Mouse (Mus musculus): Measurements from ENCODE around the gene Plod1. TPM values are rescaled to one million over a fixed set of nuclear protein-coding genes. Genes with fewer than 3 reads are reported as not detected.

Plod1 gene
- total and polyA plus RNA-seq, 3 experiments = 7.2 to 20.8 TPM; not detected in 1

GRCm38 (mm10) chr4:147881792-147882191 is 54.8 kb downstream of the Plod1 start:
- Histone ChIP-seq H3K79me2 (ENCODE audit: control insufficient read depth, insufficient read depth, low read length, poor library complexity) (no peaks in the 10 kb centered on the region), H3K36me3 (ENCODE audit: control insufficient read depth in 1 of 2, insufficient read depth in 2 of 2, low read length in 2 of 2) (peaks cover 0 to 12% of the 10 kb centered on the region in 2 experiments; a peak in 2 of 4 replicates)

GRCm38 (mm10) chr4:147879865-147880264 is 56.7 kb downstream of the Plod1 start:
- Histone ChIP-seq H3K4me3 (ENCODE audit: control insufficient read depth in 1 of 2, insufficient read depth in 1 of 2, low read depth in 2 of 2, low read length in 2 of 2) (no peak overlapping the region), H3K27ac (ENCODE audit: control insufficient read depth, low read depth, low read length) (no peak overlapping the region), H3K9ac (ENCODE audit: control insufficient read depth, low read depth, low read length, poor library complexity, severe bottlenecking) (no peak overlapping the region), H3K9me3 (replicated peaks; ENCODE audit: insufficient read depth, low read length) (no peaks in the 10 kb centered on the region), H3K79me2 (ENCODE audit: control insufficient read depth, insufficient read depth, low read length, poor library complexity) (no peaks in the 10 kb centered on the region), H3K36me3 (ENCODE audit: control insufficient read depth in 1 of 2, insufficient read depth in 2 of 2, low read length in 2 of 2) (peaks cover 10 to 14% of the 10 kb centered on the region in 2 experiments), H3K4me1 (ENCODE audit: control insufficient read depth in 1 of 2, insufficient read depth in 2 of 2, low read length in 2 of 2) (peaks cover 9 to 16% of the 10 kb centered on the region in 2 experiments), H3K27me3 (ENCODE audit: control insufficient read depth in 1 of 2, insufficient read depth in 2 of 2, low read length in 2 of 2) (no peaks in the 10 kb centered on the region)
- TF ChIP-seq MEF2A (IDR thresholded peaks at IDR 0.05; ENCODE audit: extremely low read depth, insufficient replicate concordance, low read depth, low read length, poor library complexity, severe bottlenecking) (no peak), ETS1 (IDR thresholded peaks at IDR 0.05; ENCODE audit: low read depth, low read length) (no peak), SMC3 (IDR thresholded peaks at IDR 0.05; ENCODE audit: low read depth, low read length) (no peak), CTCF (IDR thresholded peaks at IDR 0.05 in 2 of 3, conservative IDR thresholded peaks at IDR 0.05 in 1 of 3; ENCODE audit: control insufficient read depth in 1 of 3, insufficient read depth in 1 of 3, low read depth in 2 of 3, low read length in 3 of 3, poor library complexity in 1 of 3, severe bottlenecking in 1 of 3) (no peak), MAFK (IDR thresholded peaks at IDR 0.05; ENCODE audit: borderline replicate concordance, low read depth, low read length) (no peak), ZKSCAN1 (IDR thresholded peaks at IDR 0.05; ENCODE audit: low read depth, low read length) (no peak), JUND (IDR thresholded peaks at IDR 0.05; ENCODE audit: low read depth, low read length) (no peak), RAD21 (IDR thresholded peaks at IDR 0.05; ENCODE audit: low read depth, low read length) (no peak)
- no peak for DNase-seq (ENCODE audit: low read depth, low spot score)

More at GRCm38 (mm10) chr4:147881792-147882191, 54.8 kb downstream of the Plod1 start:
- Histone ChIP-seq H3K9me3 (replicated peaks; ENCODE audit: insufficient read depth, low read length) (no peaks in the 10 kb centered on the region), H3K4me3 (ENCODE audit: control insufficient read depth in 1 of 2, insufficient read depth in 1 of 2, low read depth in 2 of 2, low read length in 2 of 2) (no peak overlapping the region), H3K9ac (ENCODE audit: control insufficient read depth, low read depth, low read length, poor library complexity, severe bottlenecking) (no peak overlapping the region), H3K4me1 (ENCODE audit: control insufficient read depth in 1 of 2, insufficient read depth in 2 of 2, low read length in 2 of 2) (no peaks in the 10 kb centered on the region), H3K27ac (ENCODE audit: control insufficient read depth, low read depth, low read length) (no peak overlapping the region), H3K27me3 (ENCODE audit: control insufficient read depth in 1 of 2, insufficient read depth in 2 of 2, low read length in 2 of 2) (no peaks in the 10 kb centered on the region)
- TF ChIP-seq MYC (IDR thresholded peaks at IDR 0.05; ENCODE audit: low read depth, low read length) (no peak), MYB (IDR thresholded peaks at IDR 0.05; ENCODE audit: low read depth, low read length) (no peak), POLR2AphosphoS5 (IDR thresholded peaks at IDR 0.05; ENCODE audit: borderline replicate concordance, low read depth, low read length) (no peak), CHD2 (IDR thresholded peaks at IDR 0.05; ENCODE audit: low read length) (no peak), RCOR1 (IDR thresholded peaks at IDR 0.05; ENCODE audit: low read depth, low read length) (no peak)
- DNase-seq (ENCODE audit: low read depth, low spot score) = no peak

GRCm38 (mm10) chr4:147879456-147879855 is 57.1 kb downstream of the Plod1 start:
- TF ChIP-seq CTCF (IDR thresholded peaks at IDR 0.05 in 2 of 3, conservative IDR thresholded peaks at IDR 0.05 in 1 of 3; ENCODE audit: control insufficient read depth in 1 of 3, insufficient read depth in 1 of 3, low read depth in 2 of 3, low read length in 3 of 3, poor library complexity in 1 of 3, severe bottlenecking in 1 of 3) (peak; percentile 21 to 48 (median 39); a peak in 4 of 6 replicates), SMC3 (IDR thresholded peaks at IDR 0.05; ENCODE audit: low read depth, low read length) (no peak)
- no peak overlapping the region for H3K4me3 ChIP-seq (ENCODE audit: control insufficient read depth in 1 of 2, insufficient read depth in 1 of 2, low read depth in 2 of 2, low read length in 2 of 2)
- no peaks in the 10 kb centered on the region for H3K9me3 ChIP-seq (replicated peaks; ENCODE audit: insufficient read depth, low read length)
- no peaks in the 10 kb centered on the region for H3K27me3 ChIP-seq (ENCODE audit: control insufficient read depth in 1 of 2, insufficient read depth in 2 of 2, low read length in 2 of 2)
- no peak overlapping the region for H3K9ac ChIP-seq (ENCODE audit: control insufficient read depth, low read depth, low read length, poor library complexity, severe bottlenecking)
- H3K36me3 ChIP-seq (ENCODE audit: control insufficient read depth in 1 of 2, insufficient read depth in 2 of 2, low read length in 2 of 2) = peaks cover 11 to 14% of the 10 kb centered on the region in 2 experiments
- H3K4me1 ChIP-seq (ENCODE audit: control insufficient read depth in 1 of 2, insufficient read depth in 2 of 2, low read length in 2 of 2) = peaks cover 9 to 16% of the 10 kb centered on the region in 2 experiments
- no peaks in the 10 kb centered on the region for H3K79me2 ChIP-seq (ENCODE audit: control insufficient read depth, insufficient read depth, low read length, poor library complexity)
- no peak for DNase-seq (ENCODE audit: low read depth, low spot score)
- H3K27ac ChIP-seq (ENCODE audit: control insufficient read depth, low read depth, low read length) = no peak overlapping the region

Data from MEL (cell line).